8 mouse cellular contexts compared by ENCODE assay signal in the genomic region with DNA sequence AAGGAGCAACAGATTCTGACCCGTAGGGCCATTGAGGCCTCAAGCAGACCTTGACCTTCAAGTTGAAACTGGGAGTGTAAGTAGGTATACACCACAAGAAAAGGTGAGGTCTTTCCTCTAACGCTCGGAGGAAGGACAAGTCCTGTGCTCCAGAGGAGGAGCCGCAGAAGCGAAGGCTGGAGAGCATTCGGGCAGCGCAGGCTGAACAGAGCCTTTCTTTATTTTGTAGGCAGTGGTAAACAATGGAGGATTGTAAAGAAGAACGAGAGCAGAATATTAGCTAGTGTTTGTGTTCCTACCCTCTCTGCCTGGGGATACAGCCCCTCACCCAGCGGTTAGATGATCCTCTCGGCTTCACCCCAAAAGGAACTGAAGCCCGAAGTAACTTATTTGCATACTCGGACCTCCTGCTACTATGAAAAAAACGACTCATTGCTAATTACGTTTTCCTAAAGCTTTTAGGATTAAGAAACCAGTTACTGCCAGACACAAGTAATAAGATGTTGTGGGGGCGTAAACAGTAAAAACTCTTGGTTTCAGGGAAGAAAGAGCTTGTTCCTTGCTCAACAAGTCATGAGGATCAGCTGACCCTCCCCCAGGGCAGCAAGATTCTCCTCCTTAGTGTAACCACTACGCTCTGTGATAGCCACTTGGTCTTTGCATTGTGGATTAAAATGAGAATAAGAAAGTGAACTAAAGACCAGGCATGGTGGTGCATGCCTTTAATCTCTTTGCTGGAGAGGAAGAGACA. TPM values are rescaled to one million over a fixed set of nuclear protein-coding genes. Genes with fewer than 3 reads are reported as not detected.
DNase-seq lines count a peak whose midpoint lies in the region; ATAC-seq and TF ChIP-seq lines count a peak whose summit lies in the region.

No protein-coding gene starts in this region.

- no peak overlapping the region for H3K9ac ChIP-seq in heart, adult 2 months (ENCODE audit: low read depth, low read length)
- peak overlapping the region; percentile 59; the same call in 1 of the 2 replicates for H3K9ac ChIP-seq in ES-E14 (ENCODE audit: insufficient read depth, low read depth, low read length, poor library complexity, severe bottlenecking)
- H3K9ac ChIP-seq in embryonic facial prominence, embryonic 14.5 days (ENCODE audit: low read depth, low read length), result no peak overlapping the region
- H3K9ac ChIP-seq in limb, embryonic 13.5 days, result no peak overlapping the region

- no peaks in the 10 kb centered on the region for H3K9me3 ChIP-seq in ES-E14 (ENCODE audit: control insufficient read depth, insufficient read depth, low read depth, low read length)
- no peaks in the 10 kb centered on the region for H3K9me3 ChIP-seq in embryonic facial prominence, embryonic 14.5 days (ENCODE audit: control insufficient read depth, low read length)
- H3K9me3 ChIP-seq in limb, embryonic 13.5 days, result 0 out of 2 replicates have a peak, but pooled peaks cover 3% of the 10 kb centered on the region

- peaks cover 8% of the 10 kb centered on the region for H3K36me3 ChIP-seq in heart, adult 2 months (ENCODE audit: control insufficient read depth, insufficient read depth, low read length)
- H3K36me3 ChIP-seq in ES-E14 (ENCODE audit: control insufficient read depth, insufficient read depth, low read length, poor library complexity, severe bottlenecking), result peaks cover 20% of the 10 kb centered on the region
- peaks cover 10% of the 10 kb centered on the region; the same call in 1 of the 2 replicates for H3K36me3 ChIP-seq in embryonic facial prominence, embryonic 14.5 days (ENCODE audit: control insufficient read depth, insufficient read depth, low read length)
- 0 out of 2 replicates have a peak, but pooled peaks cover 8% of the 10 kb centered on the region for H3K36me3 ChIP-seq in limb, embryonic 13.5 days

- 67% methylated on average over 16 of the region's 16 CpGs for WGBS in heart, adult 2 months
- WGBS in embryonic facial prominence, embryonic 14.5 days, result 29% methylated on average over 16 of the region's 16 CpGs
- WGBS in limb, embryonic 13.5 days, result 36% methylated on average over 16 of the region's 16 CpGs

- TF ChIP-seq POLR2A in heart, adult 2 months (IDR thresholded peaks at IDR 0.05; ENCODE audit: insufficient read depth, low read depth, low read length), result no peak

- H3K79me2 ChIP-seq in heart, adult 2 months (replicated peaks; ENCODE audit: control insufficient read depth, insufficient read depth, low read length), result peaks cover 3% of the 10 kb centered on the region; the same call in 1 of the 2 replicates

- intact Hi-C loops in heart, adult 2 months (cut with DNase I), result loop anchor here (5.0 kb wide), 2 partner anchors 293 to 788 kb away; a partner anchor contains a TSS

- no peak for TF ChIP-seq CTCF in heart, adult 2 months (IDR thresholded peaks at IDR 0.05)

- ATAC-seq in embryonic facial prominence, embryonic 14.5 days (ENCODE audit: low read depth), result no peak
- ATAC-seq in limb, embryonic 13.5 days (ENCODE audit: low FRiP score, low read depth), result no peak

- peak overlapping the region; percentile 16; the same call in 1 of the 2 replicates for H3K27ac ChIP-seq in heart, adult 2 months
- H3K27ac ChIP-seq in ES-E14 (ENCODE audit: insufficient read depth, low read depth, low read length, poor library complexity, severe bottlenecking), result peak overlapping the region; percentile 89
- peak overlapping the region; percentile 98 for H3K27ac ChIP-seq in embryonic facial prominence, embryonic 14.5 days (replicated peaks; ENCODE audit: low read depth, low read length)
- H3K27ac ChIP-seq in limb, embryonic 13.5 days, result no peak overlapping the region

- no peak for TF ChIP-seq EP300 in heart, adult 2 months (IDR thresholded peaks at IDR 0.05; ENCODE audit: insufficient read depth, low read depth, low read length)

- H3K4me2 ChIP-seq in embryonic facial prominence, embryonic 14.5 days (ENCODE audit: low read depth, low read length), result peak overlapping the region; percentile 37
- peak overlapping the region; percentile 34 for H3K4me2 ChIP-seq in limb, embryonic 13.5 days (replicated peaks)

- no peaks in the 10 kb centered on the region for H3K4me1 ChIP-seq in heart, adult 2 months (ENCODE audit: control insufficient read depth, insufficient read depth, low read length)
- peaks cover 7 to 28% of the 10 kb centered on the region in 2 experiments for H3K4me1 ChIP-seq in ES-E14 (ENCODE audit: control insufficient read depth in 2 of 2, insufficient read depth in 2 of 2, low read length in 2 of 2, poor library complexity in 1 of 2)
- H3K4me1 ChIP-seq in embryonic facial prominence, embryonic 14.5 days (ENCODE audit: control insufficient read depth, insufficient read depth, low read length), result peaks cover 17% of the 10 kb centered on the region
- H3K4me1 ChIP-seq in limb, embryonic 13.5 days, result peaks cover 30% of the 10 kb centered on the region

- H3K4me3 ChIP-seq in heart, adult 2 months, result no peak overlapping the region
- peak overlapping the region; percentile 37 to 96 for H3K4me3 ChIP-seq in ES-E14 (ENCODE audit: insufficient read depth in 1 of 2, low read depth in 1 of 2, low read length in 2 of 2, poor library complexity in 1 of 2, severe bottlenecking in 1 of 2)
- no peak overlapping the region for H3K4me3 ChIP-seq in embryonic facial prominence, embryonic 14.5 days (ENCODE audit: low read depth, low read length)
- no peak overlapping the region for H3K4me3 ChIP-seq in limb, embryonic 13.5 days

- in situ Hi-C loops in ES-E14 (cut with MboI; ENCODE audit: low sequenced_read_pairs in 2 of 2, unreplicated experiment in 2 of 2), result loop anchor here (25.0 kb wide), 1 partner anchor 92 kb away; a partner anchor contains a TSS

- no peak for DNase-seq in heart, adult 2 months
- DNase-seq in heart, adult 9 months (ENCODE audit: low spot score in 2 of 2), result no peak
- DNase-seq in ES-E14 (ENCODE audit: low read depth, low spot score), result peak; percentile 24
- peak; percentile 16 for DNase-seq in embryonic facial prominence, embryonic 14.5 days (ENCODE audit: low spot score)
- peak; percentile 20 for DNase-seq in naive thymus-derived CD4-positive, alpha-beta T cell, adult 2 months (ENCODE audit: low read depth)
- no peak for DNase-seq in thymus, postnatal 36 days
- DNase-seq in right cerebral cortex, postnatal 25 days, result no peak

- no peaks in the 10 kb centered on the region for H3K27me3 ChIP-seq in heart, adult 2 months (ENCODE audit: control insufficient read depth, insufficient read depth, low read length)
- no peaks in the 10 kb centered on the region for H3K27me3 ChIP-seq in embryonic facial prominence, embryonic 14.5 days (replicated peaks; ENCODE audit: control insufficient read depth, insufficient read depth, low read length)
- H3K27me3 ChIP-seq in limb, embryonic 13.5 days, result no peaks in the 10 kb centered on the region

TF ChIP-seq in ES-E14, 5 proteins besides CTCF, POLR2A, EP300 and RAD21:
- TF ChIP-seq ZNF384 (IDR thresholded peaks at IDR 0.05; ENCODE audit: low read depth, low read length) (no peak), ZC3H11A (IDR thresholded peaks at IDR 0.05; ENCODE audit: borderline replicate concordance, low read depth, low read length) (no peak), HCFC1 (IDR thresholded peaks at IDR 0.05; ENCODE audit: borderline replicate concordance, insufficient read depth, low read length) (no peak), CHD2 (IDR thresholded peaks at IDR 0.05; ENCODE audit: low read depth, low read length) (no peak), MAFK (IDR thresholded peaks at IDR 0.05; ENCODE audit: insufficient read depth, low read depth, low read length) (no peak)

RNA-seq across cellular contexts. Expression of a gene that starts 1.3 kb away (rescaled TPM):
- total RNA-seq in heart, adult 2 months (2021), result 10 to 100 TPM; 21.5 to 22.8 TPM
- 8.6 and 12.8 TPM in 2 replicates for polyA plus RNA-seq in heart, adult 2 months (2012; rRNA removed)
- 97.0 and 121 TPM in 2 replicates for total RNA-seq in ES-E14 (2012; rRNA removed)
- polyA plus RNA-seq in embryonic facial prominence, embryonic 14.5 days (2014; fragmentation: Nextera tagmentation; extraction: Ambion mirVana), result 42.0 and 42.1 TPM in 2 replicates
- 31.9 and 35.9 TPM in 2 replicates for polyA plus RNA-seq in limb, embryonic 13.5 days (2015; fragmentation: Nextera tagmentation; extraction: Ambion mirVana)

RNA-seq across cellular contexts. Expression of a gene that starts 34.4 kb away (rescaled TPM):
- total RNA-seq in heart, adult 2 months (2021), result 10 to 100 TPM; 51.0 to 67.5 TPM
- 55.2 and 81.4 TPM in 2 replicates for polyA plus RNA-seq in heart, adult 2 months (2012; rRNA removed)
- 3.5 and 5.3 TPM in 2 replicates for total RNA-seq in ES-E14 (2012; rRNA removed)
- polyA plus RNA-seq in embryonic facial prominence, embryonic 14.5 days (2014; fragmentation: Nextera tagmentation; extraction: Ambion mirVana), result 4.4 and 6.3 TPM in 2 replicates
- 1.7 and 2.6 TPM in 2 replicates for polyA plus RNA-seq in limb, embryonic 13.5 days (2015; fragmentation: Nextera tagmentation; extraction: Ambion mirVana)

Comparison
In these comparisons a context has a peak if more than half of its experiments do, and no peak if none do; other contexts are left out.
1. DNase-seq: peak in ES-E14 (single experiment), embryonic facial prominence, embryonic 14.5 days (single experiment) and naive thymus-derived CD4-positive, alpha-beta T cell, adult 2 months (single experiment); none in heart, adult 2 months (0 of 2), heart, adult 9 months (0 of 2), thymus, postnatal 36 days (0 of 2) and right cerebral cortex, postnatal 25 days (single experiment).
2. H3K4me3 ChIP-seq: peak in ES-E14 (2 of 2); none in heart, adult 2 months (single experiment), embryonic facial prominence, embryonic 14.5 days (single experiment) and limb, embryonic 13.5 days (single experiment).